Mouse (Mus musculus): ENCODE measurements around the gene Zfp599. TPM values are rescaled to one million over a fixed set of nuclear protein-coding genes. Genes with fewer than 3 reads are reported as not detected.
"Not testable (repeated sequence)": the region's sequence is repeated elsewhere in the genome, so short reads cannot be mapped to it uniquely, and the experiment has no call there.

The Zfp599 gene
- polyA plus RNA-seq (2012; rRNA removed), result 0.02 and 0.05 TPM in 2 replicates

DNA sequence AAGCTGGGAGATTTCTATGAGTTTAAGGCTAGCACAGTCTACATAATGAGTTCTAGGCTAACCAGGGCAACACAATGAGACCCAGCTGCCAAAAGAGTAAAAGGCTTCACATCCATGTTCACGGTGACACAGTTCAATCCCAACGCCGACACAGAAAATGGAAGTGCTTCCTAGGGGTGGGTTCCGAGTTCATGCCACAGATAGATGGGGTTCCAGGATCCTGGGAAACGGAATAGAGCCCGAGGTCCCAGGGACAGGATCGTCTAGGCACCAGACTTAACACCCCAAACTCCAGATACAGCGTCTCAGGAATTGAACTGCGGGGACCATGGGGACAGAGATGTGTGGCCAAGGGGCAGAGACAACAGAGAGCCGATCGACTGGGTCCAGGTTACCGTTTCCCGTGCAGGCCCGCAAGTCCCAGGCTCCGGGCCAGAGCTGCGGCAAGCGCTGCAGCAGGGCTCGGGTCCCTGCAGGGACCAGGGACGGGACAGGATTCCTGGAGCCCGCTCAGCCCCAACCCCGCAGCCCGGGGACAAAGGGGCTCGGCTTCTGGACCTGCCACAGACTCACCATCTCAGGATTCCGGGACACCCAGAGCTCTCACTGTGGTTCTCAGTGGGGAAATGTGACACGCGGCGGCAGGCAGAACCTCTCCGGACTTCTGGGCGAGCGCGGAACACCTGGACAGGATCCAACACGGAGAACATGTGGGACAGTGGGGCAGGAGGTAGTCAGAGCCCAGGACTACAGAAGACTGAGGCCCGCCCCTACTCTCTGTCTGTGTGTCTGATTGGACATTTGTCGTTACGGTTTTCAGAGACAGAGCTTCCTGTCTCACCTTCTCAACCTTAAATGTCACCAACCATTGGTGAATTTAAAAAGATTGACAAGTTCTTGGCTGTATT lies at the start of gene Zfp599:
Gene Zfp599, minus strand, starts transcription at position 712 of the 908 bp plus-strand sequence.
- Histone ChIP-seq H3K27me3 (ENCODE audit: control insufficient read depth, insufficient read depth, low read length) (no peaks in the 10 kb centered on the region; the same call in 1 of the 2 replicates), H3K4me1 (ENCODE audit: control insufficient read depth, insufficient read depth, low read length) (peaks cover 6% of the 10 kb centered on the region), H3K4me3 (ENCODE audit: control insufficient read depth, low read depth, low read length) (peak within 1 kb of the TSS; percentile 61), H3K36me3 (ENCODE audit: control insufficient read depth, insufficient read depth, low read length) (no peaks in the 10 kb centered on the region), H3K27ac (ENCODE audit: control insufficient read depth, insufficient read depth, low read depth, low read length) (no peak within 1 kb of the TSS)
- TF ChIP-seq CTCF (IDR thresholded peaks at IDR 0.05; ENCODE audit: control insufficient read depth, insufficient read depth, insufficient replicate concordance, low read depth, low read length) (no peak), POLR2A (IDR thresholded peaks at IDR 0.05; ENCODE audit: control insufficient read depth, low read depth, low read length) (no peak)

DNA sequence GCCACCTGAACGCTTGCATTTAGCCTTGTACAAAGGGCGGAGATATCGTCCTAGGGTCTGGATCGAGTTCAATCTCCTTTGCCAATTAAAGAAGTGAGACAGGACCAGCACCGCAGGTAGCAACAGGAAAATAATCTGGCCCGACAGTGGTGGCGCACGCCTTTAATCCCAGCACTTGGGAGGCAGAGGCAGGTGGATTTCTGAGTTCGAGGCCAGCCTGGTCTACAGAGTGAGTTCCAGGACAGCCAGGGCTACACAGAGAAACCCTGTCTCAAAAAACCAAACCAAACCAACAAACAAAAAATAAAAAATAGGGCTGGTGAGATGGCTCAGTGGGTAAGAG lies 48.2 kb upstream of the Zfp599 start:
- not testable (repeated sequence) for H3K36me3 ChIP-seq (ENCODE audit: control insufficient read depth, insufficient read depth, low read length); H3K4me1 ChIP-seq (ENCODE audit: control insufficient read depth, insufficient read depth, low read length); H3K27me3 ChIP-seq (ENCODE audit: control insufficient read depth, insufficient read depth, low read length)
- Histone ChIP-seq H3K4me3 (ENCODE audit: control insufficient read depth, low read depth, low read length) (peak overlapping the region; percentile 90), H3K27ac (ENCODE audit: control insufficient read depth, insufficient read depth, low read depth, low read length) (peak overlapping the region; percentile 10; the same call in 1 of the 2 replicates)

DNA sequence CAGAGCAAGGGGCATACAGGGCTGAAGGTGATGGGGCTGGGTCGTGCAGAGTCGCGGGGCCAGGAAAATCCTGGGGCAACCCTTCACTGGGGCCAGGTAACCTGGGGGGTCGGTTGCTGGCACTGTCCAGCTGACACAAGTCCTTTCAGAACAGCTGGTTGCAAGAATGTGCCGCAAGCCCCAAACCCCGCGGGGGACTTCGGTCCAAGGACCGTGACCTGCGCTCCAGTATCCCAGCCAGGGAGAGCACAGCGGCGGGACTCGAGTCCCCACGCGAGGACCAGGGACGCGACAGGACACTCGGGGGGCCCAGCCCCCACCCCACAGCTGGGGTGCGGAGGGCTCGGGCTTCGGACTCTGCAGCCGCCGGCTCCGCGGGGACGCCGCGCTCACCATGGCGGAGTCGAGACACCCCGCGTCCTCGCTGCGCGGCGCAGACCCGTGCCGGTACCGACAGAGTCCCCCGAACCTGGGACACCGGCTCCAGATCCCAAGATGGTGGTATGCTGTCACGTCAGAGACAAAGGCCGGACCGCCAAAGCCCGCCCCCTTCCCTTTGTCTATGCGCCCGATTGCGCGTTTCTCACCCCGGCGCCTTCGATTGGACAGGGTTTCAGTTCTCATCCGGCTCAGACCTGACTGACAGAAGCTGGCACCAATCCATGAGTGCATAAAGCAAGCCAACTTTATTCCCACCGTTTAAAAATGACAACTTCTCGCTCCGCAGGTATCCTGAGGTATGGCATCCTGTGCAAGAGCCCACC lies 47.6 kb upstream of the Zfp599 start, which contains the start of gene Zfp810:
Gene Zfp810, minus strand, starts transcription at position 493 of the 764 bp plus-strand sequence.
- Histone ChIP-seq H3K4me1 (ENCODE audit: control insufficient read depth, insufficient read depth, low read length) (peaks cover 4% of the 10 kb centered on the region), H3K27me3 (ENCODE audit: control insufficient read depth, insufficient read depth, low read length) (no peaks in the 10 kb centered on the region), H3K36me3 (ENCODE audit: control insufficient read depth, insufficient read depth, low read length) (no peaks in the 10 kb centered on the region), H3K4me3 (ENCODE audit: control insufficient read depth, low read depth, low read length) (peak within 1 kb of the TSS; percentile 90), H3K27ac (ENCODE audit: control insufficient read depth, insufficient read depth, low read depth, low read length) (peak within 1 kb of the TSS; percentile 42; the same call in 1 of the 2 replicates)
- TF ChIP-seq POLR2A (IDR thresholded peaks at IDR 0.05; ENCODE audit: control insufficient read depth, low read depth, low read length), result peak; percentile 40; the same call in 1 of the 2 replicates
- TF ChIP-seq CTCF (IDR thresholded peaks at IDR 0.05; ENCODE audit: control insufficient read depth, insufficient read depth, insufficient replicate concordance, low read depth, low read length), result no peak

DNA sequence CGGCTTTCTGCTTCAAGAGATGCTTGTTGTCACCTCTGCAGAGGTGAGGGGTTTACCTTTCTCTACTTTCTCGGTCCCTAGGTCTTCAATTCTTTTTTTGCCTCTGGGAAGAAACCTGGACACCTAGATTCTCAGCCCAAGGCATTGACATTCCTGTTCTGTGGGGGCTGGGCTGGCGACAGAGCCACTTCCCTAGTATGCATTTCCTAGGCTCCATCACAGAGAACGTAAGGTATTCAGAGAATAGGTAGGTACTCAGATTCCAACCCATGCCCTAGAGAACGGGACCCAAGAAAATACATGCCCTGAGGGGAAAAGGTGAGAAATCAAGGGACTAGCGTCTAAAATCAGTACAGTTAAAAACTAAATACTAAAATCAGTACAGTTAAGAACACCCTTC lies 47.0 kb upstream of the Zfp599 start:
- Histone ChIP-seq H3K27me3 (ENCODE audit: control insufficient read depth, insufficient read depth, low read length) (no peaks in the 10 kb centered on the region), H3K4me1 (ENCODE audit: control insufficient read depth, insufficient read depth, low read length) (peaks cover 4% of the 10 kb centered on the region), H3K27ac (ENCODE audit: control insufficient read depth, insufficient read depth, low read depth, low read length) (no peak overlapping the region), H3K4me3 (ENCODE audit: control insufficient read depth, low read depth, low read length) (peak overlapping the region; percentile 90; the same call in 1 of the 2 replicates), H3K36me3 (ENCODE audit: control insufficient read depth, insufficient read depth, low read length) (no peaks in the 10 kb centered on the region)
- TF ChIP-seq CTCF (IDR thresholded peaks at IDR 0.05; ENCODE audit: control insufficient read depth, insufficient read depth, insufficient replicate concordance, low read depth, low read length) (no peak), POLR2A (IDR thresholded peaks at IDR 0.05; ENCODE audit: control insufficient read depth, low read depth, low read length) (no peak)

GRCm38 (mm10) chr9:22302199-22302598 lies 42.5 kb upstream of the Zfp599 start:
- Histone ChIP-seq H3K36me3 (ENCODE audit: control insufficient read depth, insufficient read depth, low read length) (no peaks in the 10 kb centered on the region), H3K4me3 (ENCODE audit: control insufficient read depth, low read depth, low read length) (no peak overlapping the region), H3K27ac (ENCODE audit: control insufficient read depth, insufficient read depth, low read depth, low read length) (no peak overlapping the region), H3K27me3 (ENCODE audit: control insufficient read depth, insufficient read depth, low read length) (no peaks in the 10 kb centered on the region), H3K4me1 (ENCODE audit: control insufficient read depth, insufficient read depth, low read length) (peaks cover 2% of the 10 kb centered on the region)
- TF ChIP-seq CTCF (IDR thresholded peaks at IDR 0.05; ENCODE audit: control insufficient read depth, insufficient read depth, insufficient replicate concordance, low read depth, low read length) (no peak), POLR2A (IDR thresholded peaks at IDR 0.05; ENCODE audit: control insufficient read depth, low read depth, low read length) (no peak)

DNA sequence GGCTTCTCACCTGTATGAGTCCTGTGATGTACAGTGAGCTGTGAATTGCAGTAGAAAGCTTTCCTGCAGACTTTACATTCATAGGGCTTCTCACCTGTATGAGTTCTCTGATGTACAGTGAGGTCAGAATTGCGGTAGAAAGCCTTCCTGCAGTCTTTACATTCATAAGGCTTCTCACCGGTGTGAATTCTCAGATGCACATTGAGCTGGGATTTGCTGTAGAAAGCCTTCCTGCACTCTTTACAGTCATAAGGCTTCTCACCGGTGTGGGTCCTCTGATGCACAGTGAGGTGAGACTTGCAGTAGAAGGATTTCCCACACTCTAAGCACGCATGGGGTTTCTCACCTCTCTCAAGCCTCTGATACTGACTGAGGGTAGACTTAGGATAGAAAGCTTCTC lies 19.0 kb upstream of the Zfp599 start:
- no peak overlapping the region for H3K27ac ChIP-seq (ENCODE audit: control insufficient read depth, insufficient read depth, low read depth, low read length)
- no peaks in the 10 kb centered on the region for H3K4me1 ChIP-seq (ENCODE audit: control insufficient read depth, insufficient read depth, low read length)
- no peaks in the 10 kb centered on the region for H3K27me3 ChIP-seq (ENCODE audit: control insufficient read depth, insufficient read depth, low read length)
- no peak overlapping the region for H3K4me3 ChIP-seq (ENCODE audit: control insufficient read depth, low read depth, low read length)
- TF ChIP-seq CTCF (IDR thresholded peaks at IDR 0.05; ENCODE audit: control insufficient read depth, insufficient read depth, insufficient replicate concordance, low read depth, low read length) (no peak), POLR2A (IDR thresholded peaks at IDR 0.05; ENCODE audit: control insufficient read depth, low read depth, low read length) (no peak)
- H3K36me3 ChIP-seq (ENCODE audit: control insufficient read depth, insufficient read depth, low read length), result no peaks in the 10 kb centered on the region; the same call in 1 of the 2 replicates

DNA sequence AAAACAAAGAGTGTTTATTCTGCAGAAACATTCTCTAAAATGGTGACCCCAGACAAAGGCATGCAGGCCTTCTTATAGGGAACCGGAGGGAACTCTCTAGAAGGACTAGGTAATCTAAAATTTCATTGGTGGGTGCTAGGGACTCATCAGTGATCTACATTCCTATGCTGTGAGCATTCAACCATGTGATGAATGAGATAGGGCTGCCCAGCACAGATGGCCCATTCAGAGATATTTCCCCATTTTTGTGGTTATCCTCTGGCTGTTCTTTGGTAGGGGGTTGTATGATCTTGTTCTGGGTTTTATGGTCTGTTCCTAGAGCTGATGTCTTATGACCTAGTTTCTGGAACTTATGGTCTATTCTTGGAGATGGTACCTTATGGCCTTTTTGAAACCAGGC lies 9.2 kb upstream of the Zfp599 start:
- Histone ChIP-seq H3K27ac (ENCODE audit: control insufficient read depth, insufficient read depth, low read depth, low read length) (no peak overlapping the region), H3K27me3 (ENCODE audit: control insufficient read depth, insufficient read depth, low read length) (no peaks in the 10 kb centered on the region), H3K36me3 (ENCODE audit: control insufficient read depth, insufficient read depth, low read length) (no peaks in the 10 kb centered on the region), H3K4me1 (ENCODE audit: control insufficient read depth, insufficient read depth, low read length) (no peaks in the 10 kb centered on the region; the same call in 1 of the 2 replicates), H3K4me3 (ENCODE audit: control insufficient read depth, low read depth, low read length) (no peak overlapping the region)
- TF ChIP-seq CTCF (IDR thresholded peaks at IDR 0.05; ENCODE audit: control insufficient read depth, insufficient read depth, insufficient replicate concordance, low read depth, low read length) (no peak), POLR2A (IDR thresholded peaks at IDR 0.05; ENCODE audit: control insufficient read depth, low read depth, low read length) (no peak)
